Mouse (Mus musculus): ENCODE results near the gene Dhdh.

DNA sequence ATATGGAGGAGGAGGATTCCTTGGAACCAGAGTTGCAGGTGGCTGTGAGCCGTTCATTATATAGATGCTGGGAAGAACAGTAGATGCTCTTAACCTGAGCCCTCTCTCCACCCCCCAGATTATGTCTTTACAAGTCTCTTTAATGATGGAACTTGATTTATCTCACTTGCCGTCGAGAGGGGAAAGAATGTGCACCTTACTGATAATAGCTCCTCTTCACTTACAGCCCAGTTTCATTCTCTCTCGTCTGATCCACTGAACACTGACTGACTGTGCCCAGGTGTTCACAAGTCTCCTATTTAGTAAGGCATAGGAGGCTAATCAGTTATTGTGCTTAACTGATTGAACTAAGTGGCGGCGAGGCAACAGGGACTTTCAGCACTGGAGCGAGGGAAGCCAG lies 973 bp upstream of the Dhdh start:
- TF ChIP-seq CTCF (conservative IDR thresholded peaks at IDR 0.05; ENCODE audit: low read length), result no peak
- TF ChIP-seq POU5F1 (IDR thresholded peaks at IDR 0.05; ENCODE audit: borderline replicate concordance, low read length), result no peak
- TF ChIP-seq NANOG (IDR thresholded peaks at IDR 0.05; ENCODE audit: borderline replicate concordance, low read length), result no peak

All from E14TG2a.4 (cell line).